Mouse (Mus musculus): ENCODE results near the gene D630039A03Rik.

DNA sequence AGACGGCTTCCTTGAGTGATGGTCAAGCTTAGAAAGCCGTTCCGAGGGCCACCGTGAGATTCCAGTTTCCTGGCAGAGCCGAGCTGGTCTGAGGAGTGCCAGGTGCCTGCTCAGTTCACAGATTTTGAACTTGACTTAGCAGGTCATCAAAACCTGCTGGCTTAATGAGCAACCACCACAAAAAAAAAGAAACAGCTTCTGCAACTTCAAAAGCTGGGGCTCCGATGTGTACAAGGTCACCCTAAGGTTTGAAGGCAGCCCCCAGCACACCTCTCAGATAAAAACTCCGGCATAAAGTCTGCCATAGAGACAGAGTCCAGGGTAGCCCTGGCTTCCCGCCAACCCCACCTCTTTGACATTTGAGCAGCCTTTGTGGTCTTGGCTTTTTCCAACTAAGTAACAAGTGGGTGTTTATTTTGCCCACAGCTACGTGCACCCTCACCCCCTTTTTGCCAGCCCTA, at the start of gene D630039A03Rik:
- TF ChIP-seq MAFK (IDR thresholded peaks at IDR 0.05; ENCODE audit: insufficient read depth, low read depth, low read length) = no peak
- no peak for TF ChIP-seq ZC3H11A (IDR thresholded peaks at IDR 0.05; ENCODE audit: borderline replicate concordance, low read depth, low read length)
- TF ChIP-seq HCFC1 (IDR thresholded peaks at IDR 0.05; ENCODE audit: borderline replicate concordance, insufficient read depth, low read length) = no peak
- TF ChIP-seq ZNF384 (IDR thresholded peaks at IDR 0.05; ENCODE audit: low read depth, low read length) = no peak
- no peak for TF ChIP-seq CHD2 (IDR thresholded peaks at IDR 0.05; ENCODE audit: low read depth, low read length)
